Mouse (Mus musculus) bone marrow, adult 2 months (tissue): ENCODE measurements around the gene Dnaja2. TPM values are rescaled to one million over a fixed set of nuclear protein-coding genes. Genes with fewer than 3 reads are reported as not detected.
A peak's percentile ranks its signal among the peaks of the same experiment; 100 is the strongest.

ENCODE experiments used
- H3K27ac ChIP-seq: fragments of 200-500 bp; 2 replicates; pipeline ENCODE4 v1.5.1; 2012; ENCODE audit warnings: low read depth, mild to moderate bottlenecking, control low read depth, inconsistent platforms, low read length; ENCODE audit not compliant: control insufficient read depth, poor library complexity, insufficient read depth
- H3K4me1 ChIP-seq: fragments of 200-500 bp; 2 replicates; pipeline ENCODE4 v1.6.1; 2011; ENCODE audit warnings: low read length; ENCODE audit not compliant: control insufficient read depth, insufficient read depth
- H3K4me3 ChIP-seq: fragments of 200-500 bp; replicated peaks from 2 replicates; pipeline ENCODE3; 2011; ENCODE audit warnings: mild to moderate bottlenecking, low read depth, low read length, control low read depth; ENCODE audit not compliant: control insufficient read depth
- CTCF ChIP-seq: fragments of 200-500 bp; IDR thresholded peaks from 2 replicates; pipeline ENCODE4 v1.5.1; 2011; ENCODE audit warnings: low read length, control low read depth; ENCODE audit not compliant: control insufficient read depth, insufficient read depth
- POLR2A ChIP-seq: fragments of 200-500 bp; IDR thresholded peaks from 2 replicates; pipeline ENCODE4 v1.6.1; 2011; ENCODE audit warnings: low read depth, mild to moderate bottlenecking, control low read depth, low read length, borderline replicate concordance; ENCODE audit not compliant: control insufficient read depth
- WGBS: fragments of 180-500 bp; shearing (Covaris S2); methylation state at CpG from one replicate; pipeline ENCODE4 v1.1.7; 2018; 5-methylcytosine and 5-hydroxymethylcytosine counted together
- polyA plus RNA-seq: library from polyadenylated mRNA; stranded (reverse); fragments of >200 nt; gene quantifications from 2 replicates; pipeline ENCODE4 v1.2.4, GENCODE M21; 2011; ENCODE audit warnings: low replicate concordance; ENCODE audit not compliant: missing spikeins, insufficient read depth, insufficient read length

Gene Dnaja2
- polyA plus RNA-seq, 1 experiment: 67.4 TPM

DNA sequence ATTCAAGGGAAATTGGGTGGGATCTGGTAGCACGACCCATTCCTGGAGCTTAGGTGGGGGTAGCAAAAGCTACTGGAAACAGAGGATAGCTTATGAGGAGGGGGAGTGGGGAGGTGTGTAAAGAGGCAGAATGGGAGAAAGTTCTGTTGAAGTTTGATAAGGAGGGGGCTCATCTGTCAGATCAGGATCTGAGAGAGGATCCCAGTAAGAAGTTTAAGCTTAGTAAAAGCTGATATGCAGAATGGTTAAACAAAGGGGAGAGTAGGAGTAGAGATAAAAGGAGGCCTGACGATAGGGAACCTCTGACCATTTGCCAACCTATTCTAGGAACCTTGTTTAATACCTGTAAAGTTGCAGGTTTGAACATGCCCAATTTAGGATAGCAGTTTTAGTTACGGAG, 10.0 kb upstream of the Dnaja2 start:
- no peak overlapping the region for H3K27ac ChIP-seq
- WGBS: 81% methylated on average over 3 of the region's 3 CpGs
- no peaks in the 10 kb centered on the region for H3K4me1 ChIP-seq
- H3K4me3 ChIP-seq: no peak overlapping the region
- no peak for TF ChIP-seq CTCF
- no peak for TF ChIP-seq POLR2A

DNA sequence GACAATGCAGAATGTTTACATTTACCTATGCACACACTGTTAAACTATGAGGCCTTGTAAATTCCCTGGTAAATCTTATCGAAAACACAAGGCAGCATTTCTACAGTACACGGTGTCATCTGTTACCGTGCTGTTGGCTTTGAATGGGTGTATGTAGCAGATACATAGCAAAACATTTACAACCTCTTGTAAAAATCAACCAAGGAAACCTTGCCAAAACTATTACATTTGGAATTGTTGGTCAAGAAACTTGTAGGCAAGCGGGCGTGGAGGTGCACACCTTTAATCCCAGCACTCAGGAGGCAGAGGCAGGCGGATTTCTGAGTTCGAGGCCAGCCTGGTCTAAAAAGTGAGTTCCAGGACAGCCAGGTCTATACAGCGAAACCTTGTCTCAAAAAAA, 8.2 kb upstream of the Dnaja2 start:
- no peak overlapping the region for H3K27ac ChIP-seq
- H3K4me3 ChIP-seq: no peak overlapping the region
- TF ChIP-seq CTCF (no peak), POLR2A (no peak)
- H3K4me1 ChIP-seq: peaks cover 1% of the 10 kb centered on the region
- 86% methylated on average over 8 of the region's 8 CpGs for WGBS

DNA sequence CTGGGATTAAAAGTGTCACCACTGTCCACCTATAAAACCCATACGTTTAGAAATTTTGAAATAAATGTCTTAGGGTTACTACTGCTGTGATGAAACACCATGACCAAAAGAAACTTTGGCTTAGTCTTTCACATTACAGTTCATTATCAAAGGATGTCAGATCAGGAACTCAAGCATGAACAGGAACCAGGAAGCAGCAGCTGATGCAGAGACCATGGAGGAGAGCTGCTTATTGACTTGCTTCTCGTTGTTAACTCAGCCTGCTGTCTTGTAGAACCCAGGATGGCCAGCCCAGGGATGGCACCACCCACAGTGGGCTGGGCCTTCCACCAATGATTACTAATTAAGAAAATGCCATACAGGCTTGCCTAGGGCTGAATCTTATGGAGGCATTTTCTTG, 4.8 kb upstream of the Dnaja2 start:
- Histone ChIP-seq H3K4me1 (peaks cover 1% of the 10 kb centered on the region), H3K27ac (no peak overlapping the region), H3K4me3 (no peak overlapping the region)
- 24% methylated on average over 2 of the region's 2 CpGs for WGBS
- TF ChIP-seq CTCF (no peak), POLR2A (no peak)

DNA sequence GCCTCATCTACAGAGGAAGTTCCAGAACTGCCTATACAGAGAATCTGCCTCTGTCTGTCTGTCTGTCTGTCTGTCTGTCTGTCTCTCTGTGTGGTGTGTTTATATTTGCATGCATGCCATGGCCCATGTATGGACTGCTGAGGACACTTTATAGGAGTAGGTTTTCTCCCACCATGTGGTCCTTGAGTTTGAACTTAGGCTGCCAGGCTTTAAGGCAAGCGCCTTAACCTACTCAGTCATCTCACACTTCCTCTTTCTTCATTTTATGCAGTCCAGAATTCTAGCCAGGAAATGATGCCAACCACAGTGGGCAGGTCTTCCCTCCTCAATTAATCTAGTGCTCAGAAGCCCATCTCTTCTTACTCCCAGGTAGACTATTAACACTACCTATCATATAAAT, 4.1 kb upstream of the Dnaja2 start:
- Histone ChIP-seq H3K4me1 (peaks cover 1% of the 10 kb centered on the region), H3K27ac (no peak overlapping the region; the same call in 1 of the 2 replicates), H3K4me3 (no peak overlapping the region)
- TF ChIP-seq POLR2A (no peak), CTCF (no peak)
- 21% methylated on average over 1 of the region's 1 CpGs for WGBS

DNA sequence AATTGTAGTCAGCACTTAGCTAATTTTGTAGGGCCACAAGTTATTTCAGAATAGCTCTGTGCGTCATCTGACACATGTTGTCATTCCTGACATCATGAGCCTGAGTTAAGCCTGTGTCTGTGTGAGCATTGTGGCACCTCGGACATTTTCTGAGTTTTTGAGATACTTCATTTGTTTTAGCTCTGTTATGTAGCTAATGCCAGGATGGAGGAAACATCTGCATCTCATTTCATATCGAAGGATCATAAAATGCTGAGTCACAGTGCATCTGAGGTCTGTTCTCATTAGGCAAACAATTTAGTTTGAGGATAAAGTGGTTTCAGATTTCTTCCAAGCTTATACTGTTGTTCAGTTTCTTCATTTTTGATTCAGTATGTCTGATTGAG, 2.5 kb upstream of the Dnaja2 start:
- TF ChIP-seq CTCF (no peak), POLR2A (no peak)
- H3K27ac ChIP-seq: no peak overlapping the region
- 20% methylated on average over 3 of the region's 3 CpGs for WGBS
- H3K4me3 ChIP-seq: no peak overlapping the region
- H3K4me1 ChIP-seq: peaks cover 1% of the 10 kb centered on the region

DNA sequence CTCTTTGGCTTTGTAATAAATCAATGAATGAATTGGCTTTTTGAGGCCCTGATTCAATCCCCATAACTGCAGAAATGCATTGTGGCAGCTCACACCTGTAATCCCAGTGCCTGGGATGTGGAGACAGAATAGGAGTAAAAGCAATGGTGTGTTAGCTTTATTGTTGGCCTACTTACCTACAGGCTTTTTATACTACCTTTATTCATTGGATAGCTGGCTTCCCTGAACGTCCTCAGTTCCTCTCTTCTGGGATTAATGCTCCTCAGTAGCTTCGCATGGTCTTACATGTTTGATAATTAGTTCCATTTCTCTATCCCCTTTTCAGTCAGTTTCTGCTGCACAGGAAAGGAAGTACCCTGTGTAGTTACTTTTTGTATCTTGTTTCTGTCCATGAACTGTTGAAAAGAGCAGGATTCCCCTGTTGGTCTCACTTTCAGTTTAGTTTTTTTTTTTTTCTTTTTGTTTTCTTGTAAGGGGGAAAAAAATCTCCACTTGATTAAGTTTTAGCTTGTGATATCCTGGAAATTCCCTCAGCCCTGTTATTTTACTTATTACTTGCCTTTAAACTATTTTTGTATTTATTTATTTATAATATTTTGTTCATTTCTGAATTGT, 1.9 kb upstream of the Dnaja2 start:
- no peak overlapping the region for H3K27ac ChIP-seq
- 18% methylated on average over 2 of the region's 2 CpGs for WGBS
- no peak overlapping the region for H3K4me3 ChIP-seq
- H3K4me1 ChIP-seq: peaks cover 1% of the 10 kb centered on the region
- TF ChIP-seq POLR2A (no peak), CTCF (no peak)

DNA sequence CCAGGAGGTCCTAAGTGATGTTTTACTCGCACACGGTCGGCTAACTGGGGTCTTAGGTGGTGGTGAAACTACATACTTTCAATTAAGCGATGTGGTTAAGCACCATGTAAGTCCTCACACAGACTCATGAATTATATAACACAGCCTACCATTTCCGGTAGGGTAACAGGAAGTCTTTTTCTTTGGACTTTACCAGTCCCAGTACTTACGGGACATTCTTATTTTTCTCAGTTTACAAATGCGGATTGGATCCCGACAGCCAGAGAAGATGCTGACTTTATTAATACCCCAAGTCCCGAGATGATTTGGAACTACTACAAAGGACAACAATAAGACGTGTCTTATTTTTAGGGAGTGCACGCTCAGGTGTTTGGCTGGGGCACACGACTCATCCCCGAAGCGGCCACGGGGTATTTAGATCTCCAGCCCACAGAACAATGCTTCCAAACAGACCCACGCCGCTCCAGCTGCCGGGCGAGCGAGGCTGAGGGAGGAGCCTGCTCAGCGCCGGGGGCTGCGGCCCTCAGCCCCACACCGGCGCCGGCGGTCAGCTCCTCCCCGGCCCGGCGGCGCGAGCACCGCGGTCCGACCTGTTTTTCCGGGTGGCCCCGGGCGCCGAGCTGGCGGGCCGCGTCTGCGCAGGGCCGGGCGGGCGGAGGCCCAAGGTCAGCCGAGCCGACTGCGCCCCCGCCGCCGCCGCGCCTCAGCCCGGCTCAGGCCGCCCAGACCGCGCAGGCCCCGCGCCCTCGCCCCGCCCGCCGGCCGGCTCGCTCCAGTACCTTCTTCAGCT, 558 bp downstream of the Dnaja2 start:
- H3K27ac ChIP-seq: peak overlapping the region; percentile 97
- 5% methylated on average over 66 of the region's 66 CpGs for WGBS
- peaks cover 1% of the 10 kb centered on the region for H3K4me1 ChIP-seq
- TF ChIP-seq CTCF: no peak
- peak overlapping the region; percentile 100 for H3K4me3 ChIP-seq

DNA sequence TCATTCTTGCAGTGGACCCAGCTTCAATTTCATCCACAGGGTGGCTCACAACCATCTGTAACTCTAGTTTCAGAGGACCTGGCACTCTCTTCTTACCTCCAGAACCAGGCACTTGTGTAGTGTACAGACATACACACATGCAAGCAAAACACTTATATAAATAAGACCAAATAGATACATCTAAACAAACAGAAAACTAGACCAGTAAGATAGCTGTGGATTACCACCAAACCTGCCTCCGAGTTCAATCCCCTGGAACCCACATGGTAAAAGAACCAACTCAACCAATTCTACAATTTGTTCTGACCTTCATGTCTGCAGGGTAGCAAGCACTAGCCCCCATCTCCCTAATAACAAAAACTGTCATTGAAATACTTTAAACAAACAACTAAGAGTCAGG, 3.2 kb downstream of the Dnaja2 start:
- Histone ChIP-seq H3K4me1 (no peaks in the 10 kb centered on the region), H3K27ac (no peak overlapping the region), H3K4me3 (no peak overlapping the region)
- 92% methylated on average over 1 of the region's 1 CpGs for WGBS
- no peak for TF ChIP-seq CTCF
- TF ChIP-seq POLR2A: no peak

DNA sequence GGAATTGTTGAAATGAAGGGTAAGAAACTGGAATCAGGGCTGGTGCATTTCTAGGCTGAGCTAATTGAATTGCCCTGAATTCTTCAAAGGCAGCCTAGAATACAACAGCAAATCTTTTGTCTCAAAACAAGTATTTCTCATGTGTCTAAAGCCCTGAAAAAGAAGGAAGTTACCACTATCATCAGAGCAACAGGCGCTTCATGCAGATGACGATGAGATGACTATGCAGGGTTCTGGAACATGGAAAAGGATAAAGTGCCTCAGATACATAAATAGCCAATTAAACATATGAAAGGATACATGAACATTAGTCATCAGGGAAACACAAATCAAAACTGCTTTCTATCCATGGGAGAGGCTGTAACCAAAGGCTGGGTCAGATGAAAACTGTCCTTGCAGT, 18.8 kb downstream of the Dnaja2 start:
- peaks cover 4% of the 10 kb centered on the region for H3K4me1 ChIP-seq
- H3K4me3 ChIP-seq: no peak overlapping the region
- H3K27ac ChIP-seq: no peak overlapping the region
- TF ChIP-seq CTCF: no peak
- TF ChIP-seq POLR2A: no peak
- WGBS: 75% methylated on average over 2 of the region's 2 CpGs
